Mouse (Mus musculus) urinary bladder, postnatal 14 days (tissue): ENCODE results near the gene Cmpk1.

Experiments used
- DNase-seq: peaks from one replicate; pipeline ENCODE4 v3.0.0; 2021; ENCODE audit warnings: low spot score

The Cmpk1 gene

GRCm38 (mm10) chr4:114945021-114945420 is 42.0 kb downstream of the Cmpk1 start:
- DNase-seq, result no peak

DNA sequence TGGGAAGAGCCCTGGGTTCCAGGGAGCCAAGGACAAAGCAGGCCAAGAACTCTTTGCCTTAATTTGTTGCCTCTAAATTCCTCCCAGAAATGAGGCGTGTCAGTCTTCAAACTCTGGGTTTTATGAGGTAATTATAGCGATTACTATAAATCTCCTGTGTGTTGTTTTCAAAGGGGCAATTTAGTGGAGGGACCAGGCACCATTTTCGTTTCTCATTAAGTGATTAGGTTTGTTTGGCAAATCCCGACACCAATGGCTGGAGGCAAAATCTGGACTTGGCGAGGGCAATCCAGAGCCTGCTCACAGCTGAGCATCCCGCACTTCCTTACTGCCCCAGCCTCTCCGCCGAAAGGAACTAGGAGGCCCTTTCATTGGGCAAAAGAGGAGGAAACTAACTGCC is 44.5 kb downstream of the Cmpk1 start:
- no peak for DNase-seq

GRCm38 (mm10) chr4:114942112-114942511 is 44.9 kb downstream of the Cmpk1 start:
- DNase-seq, result no peak

GRCm38 (mm10) chr4:114941311-114941710 is 45.7 kb downstream of the Cmpk1 start:
- no peak for DNase-seq

DNA sequence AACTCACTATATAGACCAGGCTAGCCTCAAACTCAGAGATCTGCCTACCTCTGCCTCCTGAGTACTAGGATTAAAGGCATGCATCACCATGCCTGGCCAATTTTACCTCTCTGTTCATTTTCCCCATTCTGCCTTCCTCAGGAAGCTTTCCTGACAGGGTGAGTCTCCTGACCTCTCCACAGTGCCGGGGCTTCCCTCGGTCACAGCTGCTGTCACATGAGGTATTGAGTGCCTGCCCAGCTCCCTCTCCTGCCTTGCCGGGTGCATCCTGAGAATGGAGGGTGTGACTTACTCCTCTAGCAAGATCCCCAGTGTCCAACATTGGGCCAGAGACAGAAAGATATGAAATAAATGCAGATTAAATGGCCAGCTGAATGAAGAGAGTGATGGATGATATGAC is 48.8 kb downstream of the Cmpk1 start:
- no peak for DNase-seq

DNA sequence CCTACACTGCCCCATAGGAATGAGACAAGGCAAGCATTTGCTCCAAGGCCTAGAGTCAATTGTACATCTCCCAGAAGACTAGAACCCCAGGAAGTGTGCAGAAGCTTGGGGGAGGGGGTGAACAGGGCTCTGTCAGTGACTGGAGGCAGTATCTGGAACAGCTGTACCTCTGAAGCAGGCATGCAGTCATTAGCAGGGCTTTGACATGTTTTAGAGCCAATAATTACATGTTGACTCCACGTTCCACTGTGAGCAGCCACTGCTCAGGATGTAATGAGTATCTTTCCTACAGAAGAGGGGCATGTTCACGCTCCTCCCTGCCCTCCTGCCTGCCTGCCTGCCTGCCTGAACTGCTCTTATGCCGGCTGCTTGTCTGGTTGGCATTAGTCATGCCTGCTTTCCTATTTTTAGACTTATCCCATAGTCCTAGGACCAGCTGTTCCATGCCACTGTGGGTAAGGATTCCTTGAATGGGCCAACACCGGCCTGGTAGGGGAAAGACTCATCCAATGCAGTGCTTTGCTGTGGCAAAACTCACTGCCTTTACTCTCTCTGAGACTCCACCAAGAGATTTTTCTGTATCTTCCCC is 49.5 kb downstream of the Cmpk1 start:
- no peak for DNase-seq

DNA sequence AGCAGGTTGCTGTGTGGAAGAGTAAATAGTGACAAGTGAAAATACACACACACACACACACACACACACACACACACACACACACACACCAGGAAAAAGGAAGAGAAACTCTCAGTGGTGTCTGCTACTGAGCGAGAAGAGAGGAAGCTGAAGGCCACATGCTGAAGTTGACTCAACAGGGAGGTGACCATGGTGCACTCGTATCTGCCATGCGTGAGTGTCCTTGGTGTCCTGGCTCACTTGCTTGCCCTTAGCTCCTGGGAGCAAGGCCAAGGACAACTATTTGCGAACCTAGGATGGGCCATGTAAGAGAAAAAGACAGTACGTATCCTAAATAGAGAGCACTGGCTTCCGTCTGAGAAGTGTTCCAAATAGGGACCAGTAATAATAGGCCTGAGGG is 52.9 kb downstream of the Cmpk1 start:
- no peak for DNase-seq

- no peak for DNase-seq
Observed at GRCm38 (mm10) chr4:114932747-114933146, 54.3 kb downstream of the Cmpk1 start.

- DNase-seq, result no peak
Observed at GRCm38 (mm10) chr4:114929155-114929554, 57.9 kb downstream of the Cmpk1 start.

GRCm38 (mm10) chr4:114925917-114926312 is 61.1 kb downstream of the Cmpk1 start, which contains the start of gene Foxe3:
Gene Foxe3, minus strand, starts transcription at chr4:114926013.
- DNase-seq, result no peak

GRCm38 (mm10) chr4:114924971-114925916 is 61.8 kb downstream of the Cmpk1 start:
- DNase-seq, result peak; percentile 17

DNA sequence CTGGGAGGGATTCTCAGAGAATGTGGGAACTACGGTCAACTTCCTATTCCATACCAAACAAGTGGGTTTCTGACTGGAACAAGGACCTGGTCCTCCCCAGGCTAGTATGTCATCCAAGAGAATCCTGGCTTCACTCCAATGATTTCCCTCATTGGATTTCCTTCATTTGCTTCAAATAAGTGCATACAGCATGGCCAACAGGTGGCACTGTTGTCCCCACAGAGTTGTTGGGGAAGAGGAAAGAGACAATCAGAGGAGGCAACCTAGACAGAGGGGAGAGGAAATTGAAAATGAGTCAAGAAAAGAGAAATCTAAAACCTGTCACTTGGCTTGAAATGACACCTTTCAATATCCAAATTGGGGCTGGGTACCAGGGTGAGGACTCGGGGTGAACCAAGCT is 70.0 kb downstream of the Cmpk1 start:
- peak; percentile 48 for DNase-seq

DNA sequence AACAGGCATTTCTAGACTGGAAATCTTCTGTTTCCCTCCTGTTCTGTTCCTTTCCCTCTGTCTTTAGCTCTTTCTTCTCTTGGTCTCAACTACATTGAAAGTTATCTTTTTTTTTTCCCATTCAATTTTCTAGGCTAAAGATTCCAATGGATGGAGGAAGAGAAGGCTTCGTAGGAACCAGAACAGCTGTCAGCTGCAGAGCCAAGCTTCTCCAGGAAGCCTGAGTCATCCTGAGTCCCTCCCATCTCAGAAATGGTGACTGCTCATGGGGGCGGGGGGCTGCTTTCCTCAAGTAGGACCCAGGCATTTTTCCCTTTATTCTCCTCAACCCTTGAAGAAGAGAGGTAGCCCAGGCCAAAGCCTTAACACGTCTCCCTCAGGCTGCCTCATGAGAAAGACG is 71.0 kb downstream of the Cmpk1 start:
- no peak for DNase-seq

DNA sequence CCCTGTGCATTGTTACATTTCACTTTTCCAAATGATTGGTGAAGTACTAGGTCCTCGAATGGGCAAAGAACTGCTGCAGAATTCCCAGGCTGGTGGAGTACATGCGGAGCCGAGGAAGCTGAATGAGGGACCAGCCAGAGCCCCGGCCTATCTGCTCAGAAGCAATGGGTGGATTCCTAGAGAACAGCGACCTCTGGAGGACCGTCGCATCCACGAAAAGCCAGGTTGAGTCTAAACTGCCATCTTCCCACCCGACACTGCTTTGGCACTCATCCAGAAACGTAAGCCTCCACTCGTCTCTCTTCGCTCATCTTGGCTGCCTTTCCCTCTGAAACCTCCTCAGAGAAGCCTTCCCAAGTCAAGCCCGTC is 73.5 kb downstream of the Cmpk1 start:
- peak; percentile 56 for DNase-seq

GRCm38 (mm10) chr4:114912705-114913593 is 74.1 kb downstream of the Cmpk1 start:
- DNase-seq, result no peak

DNA sequence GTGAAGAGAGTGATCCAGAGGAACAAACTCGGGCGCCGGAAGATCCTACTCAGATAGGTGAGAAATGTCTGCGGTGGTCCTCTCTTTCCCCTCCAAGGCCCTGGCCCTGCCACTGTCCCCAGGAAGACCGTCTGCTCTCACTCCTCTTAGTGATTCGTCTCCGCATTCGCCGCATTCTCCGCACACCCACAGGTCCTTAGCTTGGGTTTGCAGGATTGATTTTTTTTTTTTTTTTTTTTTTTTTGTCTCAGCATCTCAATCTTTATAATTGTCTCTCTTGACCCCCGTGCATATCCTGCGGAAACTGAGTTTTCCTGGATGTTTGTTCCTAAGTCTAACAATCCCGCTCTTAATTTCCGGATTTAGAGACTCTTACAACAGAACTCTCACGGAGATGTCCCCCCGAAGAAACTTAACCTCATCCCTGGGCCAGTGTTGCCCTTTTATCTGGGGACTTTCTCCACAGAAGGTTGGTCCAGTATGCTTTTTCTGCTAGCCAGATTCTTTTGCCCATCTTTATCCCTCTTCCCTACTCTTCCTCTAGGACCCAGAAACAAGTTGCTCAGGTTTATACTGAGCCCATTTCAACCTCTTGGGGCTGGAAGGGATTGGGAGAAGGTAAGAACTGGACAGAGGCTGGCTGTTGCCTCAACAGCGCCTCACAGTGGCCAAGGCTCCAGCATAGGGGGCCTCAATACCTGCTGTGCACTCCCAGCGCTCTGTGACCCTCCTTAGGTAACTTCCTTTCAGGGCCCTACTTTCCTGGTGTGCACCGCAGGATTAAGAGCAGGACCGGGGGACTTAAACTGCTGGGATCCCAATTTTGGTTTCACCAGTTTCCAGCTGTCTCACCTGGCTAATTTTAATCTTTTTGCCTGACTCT is 77.2 kb downstream of the Cmpk1 start:
- DNase-seq, result peak; percentile 33
